Mouse (Mus musculus) midbrain, postnatal 0 days (tissue): ENCODE measurements at regions not wholly inside any gene's neighbourhood (a gene's known extent, or its start where the extent isn't known, plus 50 kb on each side); places are given as distances from the start of the nearest gene placed in this dataset.
A peak's percentile ranks its signal among the peaks of the same experiment; 100 is the strongest.

Experiments used
- ATAC-seq: fragments of 200-750 bp; cut with Nextera tagmentation; 2 replicates; pipeline ENCODE4 v1.8.0; 2017; ENCODE audit warnings: moderate number of reproducible peaks, mild to moderate bottlenecking, moderate TSS enrichment, moderate library complexity; ENCODE audit not compliant: low FRiP score
- DNase-seq: peaks from one replicate; pipeline ENCODE4 v3.0.0-alpha.2; 2015; ENCODE audit warnings: low spot score
- H3K27ac ChIP-seq: fragments of 300-500 bp; sonication (generic); 2 replicates; pipeline ENCODE4 v1.5.1; 2014; ENCODE audit warnings: low read depth, mild to moderate bottlenecking, low read length, mixed read lengths
- H3K27me3 ChIP-seq: fragments of 300-500 bp; sonication (generic); 2 replicates; pipeline ENCODE4 v1.6.1; 2014; ENCODE audit warnings: low read length, control low read depth, mixed read lengths; ENCODE audit not compliant: insufficient read depth
- H3K36me3 ChIP-seq: fragments of 300-500 bp; sonication (generic); 2 replicates; pipeline ENCODE4 v1.6.1; 2014; ENCODE audit warnings: low read length, control low read depth, mixed read lengths; ENCODE audit not compliant: insufficient read depth
- H3K4me1 ChIP-seq: fragments of 300-500 bp; sonication (generic); 2 replicates; pipeline ENCODE4 v1.6.1; 2014; ENCODE audit warnings: mild to moderate bottlenecking, control low read depth, antibody characterized with exemption, low read length, mixed read lengths; ENCODE audit not compliant: insufficient read depth
- H3K4me2 ChIP-seq: fragments of 300-500 bp; sonication (generic); 2 replicates; pipeline ENCODE4 v1.6.1; 2014; ENCODE audit warnings: low read depth, mild to moderate bottlenecking, low read length, mixed read lengths; ENCODE audit not compliant: poor library complexity, severe bottlenecking
- H3K4me3 ChIP-seq: fragments of 300-500 bp; sonication (generic); 2 replicates; pipeline ENCODE4 v1.5.1; 2014; ENCODE audit warnings: low read depth, mild to moderate bottlenecking, low read length, moderate library complexity
- H3K9ac ChIP-seq: fragments of 300-500 bp; sonication (generic); replicated peaks from 2 replicates; pipeline ENCODE4 v1.6.1; 2014; ENCODE audit warnings: mild to moderate bottlenecking, low read length, moderate library complexity, mixed read lengths; ENCODE audit not compliant: poor library complexity, severe bottlenecking
- H3K9me3 ChIP-seq: fragments of 300-500 bp; sonication (generic); 2 replicates; pipeline ENCODE4 v1.6.1; 2016; ENCODE audit warnings: low read length, control low read depth
- CTCF ChIP-seq: IDR thresholded peaks from 2 replicates; pipeline ENCODE4 v1.5.1; 2016; ENCODE audit warnings: antibody characterized with exemption, mild to moderate bottlenecking
- WGBS: fragments of 180-500 bp; shearing (Covaris S2); extraction: QIAGEN DNeasy Blood & Tissue Kit; methylation state at CpG from one replicate; pipeline ENCODE4 v1.1.7; 2014; 5-methylcytosine and 5-hydroxymethylcytosine counted together

GRCm38 (mm10) chr13:119069581-119069936 lies 358.8 kb upstream of the Paip1 start:
- H3K4me3 ChIP-seq: no peak overlapping the region
- no peak for DNase-seq
- no peak overlapping the region for H3K9ac ChIP-seq
- H3K27me3 ChIP-seq: no peaks in the 10 kb centered on the region
- no peak overlapping the region for H3K4me2 ChIP-seq
- H3K27ac ChIP-seq: no peak overlapping the region
- TF ChIP-seq CTCF: no peak
- H3K4me1 ChIP-seq: no peaks in the 10 kb centered on the region
- 90% methylated on average over 7 of the region's 7 CpGs for WGBS
- ATAC-seq: no peak
- no peaks in the 10 kb centered on the region for H3K36me3 ChIP-seq
- no peaks in the 10 kb centered on the region for H3K9me3 ChIP-seq

DNA sequence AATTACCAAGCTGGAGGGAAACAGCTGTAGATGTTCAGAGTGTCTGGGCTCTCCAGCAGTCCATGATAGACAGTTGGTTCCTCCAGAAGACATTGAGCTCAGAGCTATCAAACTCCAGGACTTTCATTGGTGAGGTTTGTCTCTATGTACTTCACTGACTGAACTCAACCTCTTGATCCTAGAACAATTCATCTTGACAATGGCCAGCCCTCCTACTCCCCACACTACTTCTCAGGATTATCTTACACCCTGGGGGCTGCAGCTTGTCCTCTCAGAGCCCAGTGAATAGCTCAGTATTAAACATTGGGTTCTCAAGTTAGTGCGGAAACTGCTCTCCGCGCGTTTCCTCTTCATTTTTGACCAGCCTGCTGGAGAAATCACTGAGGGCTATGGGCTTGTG lies 349.2 kb upstream of the Paip1 start:
- ATAC-seq (no peak), DNase-seq (no peak)
- no peak overlapping the region for H3K27ac ChIP-seq
- no peaks in the 10 kb centered on the region for H3K27me3 ChIP-seq
- H3K4me1 ChIP-seq: no peaks in the 10 kb centered on the region
- no peaks in the 10 kb centered on the region for H3K9me3 ChIP-seq
- no peak overlapping the region for H3K4me3 ChIP-seq
- WGBS: 84% methylated on average over 4 of the region's 4 CpGs
- H3K9ac ChIP-seq: no peak overlapping the region
- H3K36me3 ChIP-seq: no peaks in the 10 kb centered on the region
- TF ChIP-seq CTCF: no peak
- H3K4me2 ChIP-seq: no peak overlapping the region

GRCm38 (mm10) chr13:119081691-119082090 lies 346.7 kb upstream of the Paip1 start:
- no peaks in the 10 kb centered on the region for H3K27me3 ChIP-seq
- H3K36me3 ChIP-seq: no peaks in the 10 kb centered on the region
- no peak overlapping the region for H3K27ac ChIP-seq
- TF ChIP-seq CTCF: no peak
- H3K4me2 ChIP-seq: no peak overlapping the region
- no peak overlapping the region for H3K4me3 ChIP-seq
- no peaks in the 10 kb centered on the region for H3K9me3 ChIP-seq
- no peak overlapping the region for H3K9ac ChIP-seq
- WGBS: 68% methylated on average over 1 of the region's 1 CpGs
- DNase-seq: no peak
- ATAC-seq: no peak
- no peaks in the 10 kb centered on the region for H3K4me1 ChIP-seq

GRCm38 (mm10) chr13:119117906-119118305 lies 310.5 kb upstream of the Paip1 start:
- Histone ChIP-seq H3K4me2 (no peak overlapping the region), H3K9ac (no peak overlapping the region), H3K9me3 (no peaks in the 10 kb centered on the region), H3K4me3 (no peak overlapping the region), H3K4me1 (no peaks in the 10 kb centered on the region), H3K27me3 (no peaks in the 10 kb centered on the region), H3K36me3 (no peaks in the 10 kb centered on the region), H3K27ac (no peak overlapping the region)
- no peak for TF ChIP-seq CTCF
- ATAC-seq (no peak), DNase-seq (no peak)
- WGBS: 89% methylated on average over 3 of the region's 3 CpGs

- Histone ChIP-seq H3K4me3 (no peak overlapping the region), H3K9ac (no peak overlapping the region), H3K9me3 (no peaks in the 10 kb centered on the region), H3K27ac (no peak overlapping the region), H3K4me1 (no peaks in the 10 kb centered on the region), H3K36me3 (no peaks in the 10 kb centered on the region), H3K4me2 (no peak overlapping the region), H3K27me3 (no peaks in the 10 kb centered on the region)
- no peak for ATAC-seq
- WGBS: 73% methylated on average over 1 of the region's 1 CpGs
- no peak for DNase-seq
- TF ChIP-seq CTCF: no peak
Measured at GRCm38 (mm10) chr13:119118382-119118781, 310.0 kb upstream of the Paip1 start.

GRCm38 (mm10) chr13:119140436-119140835 lies 288.0 kb upstream of the Paip1 start:
- Histone ChIP-seq H3K27me3 (no peaks in the 10 kb centered on the region), H3K27ac (no peak overlapping the region), H3K9me3 (no peaks in the 10 kb centered on the region), H3K36me3 (no peaks in the 10 kb centered on the region), H3K4me1 (no peaks in the 10 kb centered on the region), H3K9ac (no peak overlapping the region), H3K4me2 (no peak overlapping the region), H3K4me3 (no peak overlapping the region)
- WGBS: 94% methylated on average over 2 of the region's 2 CpGs
- DNase-seq (no peak), ATAC-seq (no peak)
- TF ChIP-seq CTCF: no peak

DNA sequence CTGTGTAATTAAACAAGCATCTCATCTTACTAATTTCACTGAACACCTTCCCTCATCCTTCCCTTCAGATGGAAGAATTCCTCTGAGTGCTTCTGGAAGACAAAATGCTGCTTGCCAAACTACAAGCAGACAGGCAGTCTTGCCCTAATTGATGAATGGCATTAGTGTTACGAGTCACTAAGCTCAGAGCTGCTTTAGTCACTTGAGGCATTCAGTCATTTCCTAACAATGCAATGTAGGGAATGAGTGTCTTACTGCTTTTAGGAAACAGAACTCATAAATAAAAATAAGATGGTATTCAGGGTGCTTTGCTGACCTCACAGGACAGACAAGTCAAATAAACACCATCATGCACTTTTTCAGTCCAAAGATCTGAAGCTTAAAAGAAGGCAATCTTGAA lies 285.1 kb upstream of the Paip1 start:
- Histone ChIP-seq H3K4me2 (no peak overlapping the region), H3K27ac (no peak overlapping the region), H3K9ac (no peak overlapping the region), H3K27me3 (no peaks in the 10 kb centered on the region), H3K36me3 (no peaks in the 10 kb centered on the region), H3K9me3 (no peaks in the 10 kb centered on the region), H3K4me3 (no peak overlapping the region), H3K4me1 (no peaks in the 10 kb centered on the region)
- ATAC-seq (no peak), DNase-seq (peak; percentile 33)
- TF ChIP-seq CTCF: no peak
- WGBS: 0% methylated on average over 1 of the region's 1 CpGs
